Mouse (Mus musculus) large intestine, adult 2 months (tissue): ENCODE data around the gene Txn2. TPM values are rescaled to one million over a fixed set of nuclear protein-coding genes. Genes with fewer than 3 reads are reported as not detected.
"Not testable (repeated sequence)": the region's sequence is repeated elsewhere in the genome, so short reads cannot be mapped to it uniquely, and the experiment has no call there.

Experiments
- DNase-seq: peaks from one replicate; pipeline ENCODE4 v3.0.0-alpha.2; 2012; ENCODE audit warnings: low read depth, low spot score
- WGBS: fragments of 180-500 bp; shearing (Covaris S2); methylation state at CpG from one replicate; pipeline ENCODE4 v1.1.7; 2018; 5-methylcytosine and 5-hydroxymethylcytosine counted together
- polyA plus RNA-seq: library from polyadenylated mRNA; depleted of rRNA; stranded (reverse); fragments of >200 nt; gene quantifications from 2 replicates; pipeline ENCODE4 v1.2.3, GENCODE M21; 2012

Txn2 gene
- polyA plus RNA-seq, 1 experiment: 267 TPM

GRCm38 (mm10) chr15:77883697-77884010, 45.2 kb downstream of the Txn2 start:
- WGBS: 40% methylated on average over 4 of the region's 4 CpGs

GRCm38 (mm10) chr15:77882797-77883696, 45.8 kb downstream of the Txn2 start:
- DNase-seq: no peak
- 54% methylated on average over 17 of the region's 17 CpGs for WGBS

More at GRCm38 (mm10) chr15:77883697-77884010, 45.2 kb downstream of the Txn2 start:
- no peak for DNase-seq

- DNase-seq: no peak
- 68% methylated on average over 6 of the region's 6 CpGs for WGBS
Observed at GRCm38 (mm10) chr15:77882297-77882696, 46.5 kb downstream of the Txn2 start.

- no peak for DNase-seq
- 11% methylated on average over 5 of the region's 5 CpGs for WGBS
Observed at GRCm38 (mm10) chr15:77881698-77882097, 47.1 kb downstream of the Txn2 start.

- 82% methylated on average over 5 of the region's 5 CpGs for WGBS
Observed at GRCm38 (mm10) chr15:77880738-77881137, 48.1 kb downstream of the Txn2 start.

GRCm38 (mm10) chr15:77879756-77880155, 49.0 kb downstream of the Txn2 start:
- WGBS: 89% methylated on average over 3 of the region's 3 CpGs
- DNase-seq: no peak

More at GRCm38 (mm10) chr15:77880738-77881137, 48.1 kb downstream of the Txn2 start:
- DNase-seq: no peak

- DNase-seq: no peak
- WGBS: 75% methylated on average over 2 of the region's 2 CpGs
Observed at GRCm38 (mm10) chr15:77877209-77877608, 51.6 kb downstream of the Txn2 start.

- 15% methylated on average over 3 of the region's 3 CpGs for whole genome bisulfite sequencing
- DNase-seq: no peak
Observed at GRCm38 (mm10) chr15:77876716-77877115, 52.1 kb downstream of the Txn2 start.

- 20% methylated on average over 6 of the region's 6 CpGs for WGBS
- DNase-seq: no peak
Observed at GRCm38 (mm10) chr15:77875953-77876352, 52.9 kb downstream of the Txn2 start.

- WGBS: 88% methylated on average over 9 of the region's 9 CpGs
- DNase-seq: no peak
Observed at GRCm38 (mm10) chr15:77874807-77875206, 54.0 kb downstream of the Txn2 start.

GRCm38 (mm10) chr15:77874310-77874709, 54.5 kb downstream of the Txn2 start:
- DNase-seq: no peak
- 36% methylated on average over 4 of the region's 4 CpGs for WGBS

GRCm38 (mm10) chr15:77873564-77873963, 55.2 kb downstream of the Txn2 start:
- 49% methylated on average over 2 of the region's 2 CpGs for WGBS
- no peak for DNase-seq

- no peak for DNase-seq
- 32% methylated on average over 3 of the region's 3 CpGs for WGBS
Observed at GRCm38 (mm10) chr15:77872996-77873395, 55.8 kb downstream of the Txn2 start.

GRCm38 (mm10) chr15:77868340-77868739, 60.5 kb downstream of the Txn2 start:
- DNase-seq: no peak
- WGBS: 89% methylated on average over 5 of the region's 5 CpGs

- DNase-seq: not testable (repeated sequence)
- WGBS: 70% methylated on average over 9 of the region's 10 CpGs
Observed at GRCm38 (mm10) chr15:77867231-77867968, 61.4 kb downstream of the Txn2 start.

GRCm38 (mm10) chr15:77866583-77867220, 62.1 kb downstream of the Txn2 start:
- 63% methylated on average over 11 of the region's 11 CpGs for WGBS
- DNase-seq: no peak
